ENCODE assay signal across 9 mouse cellular contexts in genomic region chr10:42152426-42153205, GRCm38 (mm10).
DNase-seq lines count a peak whose midpoint lies in the region; ATAC-seq and TF ChIP-seq lines count a peak whose summit lies in the region.
"Had no signal": no experiment of that assay in that cellular context is flagged by ENCODE, and none has a peak within 500 bp of the region (broad histone marks: within the 10 kb centered on the region; RNA-seq: fewer than 3 reads in every experiment).

No protein-coding gene starts in this region.

- no peak overlapping the region for H3K4me2 ChIP-seq in hindbrain, embryonic 14.5 days (replicated peaks)
- H3K4me2 ChIP-seq in liver, embryonic 12.5 days = 0 out of 2 replicates have a peak overlapping the region, but pooled peaks have one; percentile 4
- H3K4me2 ChIP-seq: hindbrain, embryonic 15.5 days had no signal

- 56% methylated on average over 14 of the region's 14 CpGs for WGBS in cerebellum, adult 2 months
- WGBS in hindbrain, embryonic 14.5 days = 42% methylated on average over 14 of the region's 14 CpGs
- WGBS in liver, embryonic 12.5 days (ENCODE audit: insufficient replicate concordance) = 41% methylated on average over 14 of the region's 14 CpGs

- TF ChIP-seq POLR2A in cerebellum, adult 2 months (IDR thresholded peaks at IDR 0.05; ENCODE audit: borderline replicate concordance, insufficient read depth, low read length) = no peak

- no peak for ATAC-seq in hindbrain, embryonic 14.5 days (ENCODE audit: low FRiP score)
- no peak for ATAC-seq in liver, embryonic 12.5 days

- no peaks in the 10 kb centered on the region for H3K9me3 ChIP-seq in hindbrain, embryonic 14.5 days (ENCODE audit: control insufficient read depth, low read length)
- H3K9me3 ChIP-seq in liver, embryonic 12.5 days (replicated peaks) = no peaks in the 10 kb centered on the region

- H3K27me3 ChIP-seq in cerebellum, adult 2 months (ENCODE audit: control insufficient read depth, insufficient read depth, low read length) = no peaks in the 10 kb centered on the region; the same call in 1 of the 2 replicates
- no peaks in the 10 kb centered on the region for H3K27me3 ChIP-seq in hindbrain, embryonic 14.5 days (ENCODE audit: control insufficient read depth, insufficient read depth, low read length)
- H3K27me3 ChIP-seq in liver, embryonic 12.5 days (replicated peaks) = 0 out of 2 replicates have a peak, but pooled peaks cover 3% of the 10 kb centered on the region
- H3K27me3 ChIP-seq: hindbrain, embryonic 15.5 days had no signal

- H3K4me3 ChIP-seq in cerebellum, adult 2 months (replicated peaks; ENCODE audit: insufficient read depth, low read depth, low read length) = no peak overlapping the region
- H3K4me3 ChIP-seq in hindbrain, embryonic 14.5 days (replicated peaks; ENCODE audit: low read length) = no peak overlapping the region
- no peak overlapping the region for H3K4me3 ChIP-seq in liver, embryonic 12.5 days
- H3K4me3 ChIP-seq: hindbrain, embryonic 15.5 days had no signal

- H3K27ac ChIP-seq in cerebellum, adult 2 months (ENCODE audit: insufficient read depth, low read length) = no peak overlapping the region
- H3K27ac ChIP-seq in hindbrain, embryonic 14.5 days = peak overlapping the region; percentile 21; the same call in 1 of the 2 replicates
- no peak overlapping the region for H3K27ac ChIP-seq in liver, embryonic 12.5 days
- H3K27ac ChIP-seq: hindbrain, embryonic 15.5 days had no signal

- no peak for TF ChIP-seq CTCF in cerebellum, adult 2 months (IDR thresholded peaks at IDR 0.05; ENCODE audit: borderline replicate concordance, insufficient read depth, low read depth, low read length)

- peak; percentile 32 to 35 for DNase-seq in cerebellum, adult 2 months
- no peak for DNase-seq in cerebellum, adult 9-11 months
- peak; percentile 25 to 43 for DNase-seq in left cerebral cortex, adult 18-20 months (ENCODE audit: low spot score in 2 of 2)
- DNase-seq in left cerebral cortex, adult 11 months (ENCODE audit: low spot score) = no peak
- no peak for DNase-seq in hindbrain, embryonic 14.5 days (ENCODE audit: low spot score)
- DNase-seq in testis, postnatal 14 days (ENCODE audit: low spot score) = no peak
- DNase-seq in spleen, postnatal 36 days (ENCODE audit: low spot score in 2 of 2) = no peak

- no peaks in the 10 kb centered on the region for H3K36me3 ChIP-seq in hindbrain, embryonic 14.5 days (replicated peaks; ENCODE audit: control insufficient read depth, insufficient read depth)
- H3K36me3 ChIP-seq in liver, embryonic 12.5 days = no peaks in the 10 kb centered on the region
- H3K36me3 ChIP-seq: hindbrain, embryonic 15.5 days had no signal

- H3K9ac ChIP-seq in hindbrain, embryonic 14.5 days = no peak overlapping the region
- no peak overlapping the region for H3K9ac ChIP-seq in liver, embryonic 12.5 days
- H3K9ac ChIP-seq: hindbrain, embryonic 15.5 days had no signal

- H3K4me1 ChIP-seq in cerebellum, adult 2 months (ENCODE audit: control insufficient read depth, insufficient read depth, low read length) = peaks cover 5% of the 10 kb centered on the region; the same call in 1 of the 2 replicates
- H3K4me1 ChIP-seq in hindbrain, embryonic 14.5 days (replicated peaks; ENCODE audit: control insufficient read depth, insufficient read depth, low read length) = 0 out of 2 replicates have a peak, but pooled peaks cover 4% of the 10 kb centered on the region
- peaks cover 9% of the 10 kb centered on the region; the same call in 1 of the 2 replicates for H3K4me1 ChIP-seq in liver, embryonic 12.5 days

Comparison
In these comparisons a context has a peak if more than half of its experiments do, and no peak if none do; other contexts are left out.
1. DNase-seq: peak in cerebellum, adult 2 months (2 of 2) and left cerebral cortex, adult 18-20 months (2 of 2); none in cerebellum, adult 9-11 months (single experiment), left cerebral cortex, adult 11 months (single experiment), hindbrain, embryonic 14.5 days (single experiment), testis, postnatal 14 days (single experiment) and spleen, postnatal 36 days (0 of 2).